Mouse (Mus musculus): ENCODE measurements around the gene Eif4a1. TPM values are rescaled to one million over a fixed set of nuclear protein-coding genes. Genes with fewer than 3 reads are reported as not detected.
A peak's percentile ranks its signal among the peaks of the same experiment; 100 is the strongest.

Gene Eif4a1
- total RNA-seq (2014; fragmentation: Nextera tagmentation) (969 and 995 TPM in 2 replicates), total RNA-seq (2017) (1,214 and 1,335 TPM in 2 replicates)

- ATAC-seq (replicated peaks; ENCODE audit: poor library complexity, severe bottlenecking) = peak; percentile 77
These were observed at the start of gene Eif4a1 for GRCm38 (mm10) chr11:69672211-69672706. Gene Eif4a1, minus strand, starts transcription at chr11:69672423.

GRCm38 (mm10) chr11:69720852-69721251 lies 48.6 kb upstream of the Eif4a1 start:
- no peak for ATAC-seq (replicated peaks; ENCODE audit: poor library complexity, severe bottlenecking)

- ATAC-seq (replicated peaks; ENCODE audit: poor library complexity, severe bottlenecking) = no peak
These were observed 47.2 kb upstream of the Eif4a1 start for GRCm38 (mm10) chr11:69719423-69719822.

GRCm38 (mm10) chr11:69718661-69719060 lies 46.4 kb upstream of the Eif4a1 start:
- no peak for ATAC-seq (replicated peaks; ENCODE audit: poor library complexity, severe bottlenecking)

- ATAC-seq (replicated peaks; ENCODE audit: poor library complexity, severe bottlenecking) = no peak
These were observed 44.7 kb upstream of the Eif4a1 start for GRCm38 (mm10) chr11:69716953-69717352.

GRCm38 (mm10) chr11:69715929-69716328 lies 43.7 kb upstream of the Eif4a1 start:
- ATAC-seq (replicated peaks; ENCODE audit: poor library complexity, severe bottlenecking) = no peak

GRCm38 (mm10) chr11:69715482-69715881 lies 43.3 kb upstream of the Eif4a1 start:
- 0 out of 2 replicates have a peak, but pooled peaks have one; percentile 35 for ATAC-seq (replicated peaks; ENCODE audit: poor library complexity, severe bottlenecking)

- ATAC-seq (replicated peaks; ENCODE audit: poor library complexity, severe bottlenecking) = no peak
These were observed 42.6 kb upstream of the Eif4a1 start for GRCm38 (mm10) chr11:69714636-69715329.

GRCm38 (mm10) chr11:69712954-69713672 lies 40.9 kb upstream of the Eif4a1 start:
- no peak for ATAC-seq (replicated peaks; ENCODE audit: poor library complexity, severe bottlenecking)

- no peak for ATAC-seq (replicated peaks; ENCODE audit: poor library complexity, severe bottlenecking)
These were observed 38.9 kb upstream of the Eif4a1 start for GRCm38 (mm10) chr11:69711082-69711481.

GRCm38 (mm10) chr11:69710470-69710869 lies 38.2 kb upstream of the Eif4a1 start:
- no peak for ATAC-seq (replicated peaks; ENCODE audit: poor library complexity, severe bottlenecking)

- no peak for ATAC-seq (replicated peaks; ENCODE audit: poor library complexity, severe bottlenecking)
These were observed 37.6 kb upstream of the Eif4a1 start for GRCm38 (mm10) chr11:69709554-69710446.

GRCm38 (mm10) chr11:69708614-69709265 lies 36.5 kb upstream of the Eif4a1 start:
- ATAC-seq (replicated peaks; ENCODE audit: poor library complexity, severe bottlenecking) = no peak

GRCm38 (mm10) chr11:69707873-69708381 lies 35.7 kb upstream of the Eif4a1 start:
- ATAC-seq (replicated peaks; ENCODE audit: poor library complexity, severe bottlenecking) = no peak

GRCm38 (mm10) chr11:69707480-69707847 lies 35.2 kb upstream of the Eif4a1 start:
- ATAC-seq (replicated peaks; ENCODE audit: poor library complexity, severe bottlenecking) = no peak

GRCm38 (mm10) chr11:69706775-69707479 lies 34.7 kb upstream of the Eif4a1 start:
- no peak for ATAC-seq (replicated peaks; ENCODE audit: poor library complexity, severe bottlenecking)

- no peak for ATAC-seq (replicated peaks; ENCODE audit: poor library complexity, severe bottlenecking)
These were observed 32.4 kb upstream of the Eif4a1 start for GRCm38 (mm10) chr11:69704613-69705010.

GRCm38 (mm10) chr11:69703814-69704612 lies 31.8 kb upstream of the Eif4a1 start:
- ATAC-seq (replicated peaks; ENCODE audit: poor library complexity, severe bottlenecking) = no peak

All from granulocyte monocyte progenitor cell, adult 5-6 weeks (primary cell).